Mouse (Mus musculus): ENCODE results near the gene Tcea2. TPM values are rescaled to one million over a fixed set of nuclear protein-coding genes. Genes with fewer than 3 reads are reported as not detected.

Gene Tcea2
- polyA plus RNA-seq, 1 experiment from 2014 or later = 19.7 TPM

- no peak overlapping the region for H3K27ac ChIP-seq (ENCODE audit: low read length)
- no peaks in the 10 kb centered on the region for H3K27me3 ChIP-seq (ENCODE audit: control insufficient read depth, insufficient read depth, low read depth, low read length)
- peaks cover 6% of the 10 kb centered on the region for H3K36me3 ChIP-seq (ENCODE audit: control insufficient read depth, insufficient read depth, low read length)
- H3K4me1 ChIP-seq (replicated peaks; ENCODE audit: control insufficient read depth, insufficient read depth, low read length) = peaks cover 11% of the 10 kb centered on the region
- peak overlapping the region; percentile 91; the same call in 1 of the 2 replicates for H3K4me2 ChIP-seq (ENCODE audit: low read depth, low read length)
- H3K4me3 ChIP-seq (ENCODE audit: low read length) = no peak overlapping the region; the same call in 1 of the 2 replicates
- H3K9ac ChIP-seq (ENCODE audit: low read length) = peak overlapping the region; percentile 82; the same call in 1 of the 2 replicates
- no peak for ATAC-seq (ENCODE audit: low read depth)
- 79% methylated on average over 3 of the region's 3 CpGs for WGBS
- H3K9me3 ChIP-seq (ENCODE audit: control insufficient read depth, low read length) = no peaks in the 10 kb centered on the region
These were observed 12.2 kb downstream of the Tcea2 start for GRCm38 (mm10) chr2:181692304-181692703.

GRCm38 (mm10) chr2:181693339-181694280 is 13.5 kb downstream of the Tcea2 start, which contains the start of gene Rgs19:
Gene Rgs19 (minus strand): TSS chr2:181693977.
- Histone ChIP-seq H3K9ac (ENCODE audit: low read length) (peak within 1 kb of the TSS; percentile 82), H3K9me3 (ENCODE audit: control insufficient read depth, low read length) (no peaks in the 10 kb centered on the region), H3K36me3 (ENCODE audit: control insufficient read depth, insufficient read depth, low read length) (peaks cover 3% of the 10 kb centered on the region; the same call in 1 of the 2 replicates), H3K27ac (ENCODE audit: low read length) (peak within 1 kb of the TSS; percentile 56), H3K4me1 (replicated peaks; ENCODE audit: control insufficient read depth, insufficient read depth, low read length) (peaks cover 11% of the 10 kb centered on the region), H3K4me3 (ENCODE audit: low read length) (peak within 1 kb of the TSS; percentile 74), H3K4me2 (ENCODE audit: low read depth, low read length) (peak within 1 kb of the TSS; percentile 91), H3K27me3 (ENCODE audit: control insufficient read depth, insufficient read depth, low read depth, low read length) (no peaks in the 10 kb centered on the region)
- peak; percentile 94 for ATAC-seq (ENCODE audit: low read depth)
- WGBS = under 1% methylated on average over 61 of the region's 75 CpGs

DNA sequence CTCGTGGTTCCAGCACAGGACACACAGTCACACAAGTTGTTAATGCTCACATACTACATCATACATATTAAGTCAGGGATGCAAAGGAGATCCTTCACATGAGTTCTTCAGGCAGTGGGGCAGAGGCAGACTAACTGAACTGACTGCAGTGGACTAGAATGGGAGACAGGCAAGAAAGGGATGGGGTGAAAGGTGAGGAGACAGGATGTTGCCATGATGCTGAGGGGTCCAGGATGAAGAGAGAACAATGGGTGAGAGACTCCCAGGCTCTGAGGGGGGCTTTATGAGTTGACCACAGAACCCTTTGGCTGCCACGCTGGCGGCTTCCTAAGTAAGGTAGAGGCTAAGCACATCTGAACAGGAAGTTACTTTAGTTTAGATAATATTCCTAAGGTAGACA is 14.5 kb downstream of the Tcea2 start:
- H3K4me1 ChIP-seq (replicated peaks; ENCODE audit: control insufficient read depth, insufficient read depth, low read length) = peaks cover 11% of the 10 kb centered on the region
- H3K4me2 ChIP-seq (ENCODE audit: low read depth, low read length) = peak overlapping the region; percentile 91
- no peak for ATAC-seq (ENCODE audit: low read depth)
- no peaks in the 10 kb centered on the region for H3K9me3 ChIP-seq (ENCODE audit: control insufficient read depth, low read length)
- no peak overlapping the region for H3K4me3 ChIP-seq (ENCODE audit: low read length)
- 87% methylated on average over 3 of the region's 3 CpGs for WGBS
- H3K27ac ChIP-seq (ENCODE audit: low read length) = no peak overlapping the region
- H3K36me3 ChIP-seq (ENCODE audit: control insufficient read depth, insufficient read depth, low read length) = no peaks in the 10 kb centered on the region
- no peaks in the 10 kb centered on the region for H3K27me3 ChIP-seq (ENCODE audit: control insufficient read depth, insufficient read depth, low read depth, low read length)
- H3K9ac ChIP-seq (ENCODE audit: low read length) = no peak overlapping the region

DNA sequence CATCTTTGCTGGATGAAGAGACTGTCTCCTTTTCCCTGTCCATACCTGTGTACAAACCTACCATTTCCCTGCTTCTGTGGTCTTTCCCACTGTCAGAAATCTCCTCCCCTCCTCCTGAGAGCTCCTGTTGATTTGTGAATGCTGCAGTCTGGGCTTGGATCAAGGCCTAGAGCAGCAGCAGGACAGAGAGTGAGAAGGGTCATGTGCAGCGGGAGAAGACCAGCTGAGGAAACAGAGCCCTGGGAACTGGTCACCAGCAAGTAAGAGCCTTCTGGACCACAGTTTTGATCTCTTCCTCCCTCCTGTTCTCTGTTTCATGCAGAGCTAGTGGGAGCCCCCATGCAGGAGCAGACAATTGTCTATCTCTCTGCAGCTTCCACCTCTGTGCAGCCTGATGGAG is 15.7 kb downstream of the Tcea2 start:
- Histone ChIP-seq H3K36me3 (ENCODE audit: control insufficient read depth, insufficient read depth, low read length) (no peaks in the 10 kb centered on the region), H3K9ac (ENCODE audit: low read length) (no peak overlapping the region), H3K27ac (ENCODE audit: low read length) (no peak overlapping the region), H3K27me3 (ENCODE audit: control insufficient read depth, insufficient read depth, low read depth, low read length) (no peaks in the 10 kb centered on the region), H3K4me3 (ENCODE audit: low read length) (no peak overlapping the region), H3K4me2 (ENCODE audit: low read depth, low read length) (no peak overlapping the region), H3K4me1 (replicated peaks; ENCODE audit: control insufficient read depth, insufficient read depth, low read length) (peaks cover 11% of the 10 kb centered on the region), H3K9me3 (ENCODE audit: control insufficient read depth, low read length) (no peaks in the 10 kb centered on the region)
- ATAC-seq (ENCODE audit: low read depth) = no peak
- WGBS = 54% methylated on average over 1 of the region's 1 CpGs

DNA sequence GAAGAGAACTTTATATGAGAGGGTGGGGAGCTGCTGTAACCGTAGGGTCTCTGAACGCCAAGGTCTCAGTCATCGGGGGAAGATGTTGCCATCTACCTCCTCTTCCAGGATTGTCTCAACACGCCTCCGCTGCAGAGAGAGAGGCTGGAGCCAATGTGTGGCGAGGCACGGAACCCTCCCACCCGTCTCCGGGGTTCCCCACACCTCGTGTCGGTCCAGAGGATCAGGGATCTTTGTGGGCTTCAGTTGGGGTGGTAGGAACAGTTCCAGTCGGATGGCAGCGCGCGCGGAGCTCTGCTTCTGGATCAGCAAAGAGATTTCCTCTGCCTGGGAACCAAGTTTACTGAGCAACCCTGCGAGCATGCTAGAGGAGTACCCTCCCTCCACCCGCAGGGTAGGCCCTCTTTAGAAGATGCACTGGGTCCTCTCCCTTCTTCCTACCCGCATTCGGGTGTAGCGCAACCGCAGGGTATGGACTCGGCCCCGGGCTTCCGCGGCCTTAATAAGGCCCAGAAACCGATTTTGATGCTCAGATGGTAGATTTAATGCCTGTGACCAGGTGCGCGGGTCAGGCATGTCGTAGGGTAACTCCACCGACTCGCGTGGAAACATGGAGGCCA is 16.8 kb downstream of the Tcea2 start:
- H3K9me3 ChIP-seq (ENCODE audit: control insufficient read depth, low read length) = no peaks in the 10 kb centered on the region
- H3K36me3 ChIP-seq (ENCODE audit: control insufficient read depth, insufficient read depth, low read length) = no peaks in the 10 kb centered on the region
- no peak overlapping the region for H3K9ac ChIP-seq (ENCODE audit: low read length)
- ATAC-seq (ENCODE audit: low read depth) = no peak
- 68% methylated on average over 33 of the region's 33 CpGs for WGBS
- H3K27me3 ChIP-seq (ENCODE audit: control insufficient read depth, insufficient read depth, low read depth, low read length) = no peaks in the 10 kb centered on the region
- H3K4me3 ChIP-seq (ENCODE audit: low read length) = no peak overlapping the region
- no peak overlapping the region for H3K4me2 ChIP-seq (ENCODE audit: low read depth, low read length)
- H3K27ac ChIP-seq (ENCODE audit: low read length) = no peak overlapping the region
- H3K4me1 ChIP-seq (replicated peaks; ENCODE audit: control insufficient read depth, insufficient read depth, low read length) = peaks cover 11% of the 10 kb centered on the region

DNA sequence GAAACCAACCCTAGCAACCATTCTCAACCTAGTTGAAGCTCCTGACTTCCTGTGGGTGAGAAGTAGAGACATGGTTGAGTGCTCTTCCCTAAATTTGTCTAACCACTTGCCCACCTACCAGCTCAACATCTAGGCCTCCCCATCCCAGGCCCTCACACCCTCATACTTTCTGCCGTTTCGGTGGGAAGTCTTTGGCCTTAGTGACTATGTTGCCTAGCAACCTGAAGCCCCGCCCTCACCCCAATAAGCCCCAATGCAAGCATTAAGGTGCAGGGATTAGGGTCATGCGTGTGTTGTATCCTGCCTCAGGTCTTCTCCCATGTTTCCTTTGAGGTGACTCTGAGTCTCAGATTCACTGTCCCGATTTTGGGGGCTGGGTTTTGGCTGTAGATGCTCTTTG is 18.1 kb downstream of the Tcea2 start, which contains the start of gene Lkaaear1:
Gene Lkaaear1, minus strand, starts transcription at position 202 of the 400 bp plus-strand sequence.
- no peak within 1 kb of the TSS for H3K4me3 ChIP-seq (ENCODE audit: low read length)
- ATAC-seq (ENCODE audit: low read depth) = no peak
- no peak within 1 kb of the TSS for H3K4me2 ChIP-seq (ENCODE audit: low read depth, low read length)
- no peak within 1 kb of the TSS for H3K27ac ChIP-seq (ENCODE audit: low read length)
- no peaks in the 10 kb centered on the region for H3K36me3 ChIP-seq (ENCODE audit: control insufficient read depth, insufficient read depth, low read length)
- no peaks in the 10 kb centered on the region; the same call in 1 of the 2 replicates for H3K4me1 ChIP-seq (replicated peaks; ENCODE audit: control insufficient read depth, insufficient read depth, low read length)
- WGBS = 47% methylated on average over 5 of the region's 5 CpGs
- H3K9ac ChIP-seq (ENCODE audit: low read length) = no peak within 1 kb of the TSS
- no peaks in the 10 kb centered on the region for H3K9me3 ChIP-seq (ENCODE audit: control insufficient read depth, low read length)
- H3K27me3 ChIP-seq (ENCODE audit: control insufficient read depth, insufficient read depth, low read depth, low read length) = no peaks in the 10 kb centered on the region

GRCm38 (mm10) chr2:181706668-181707067 is 26.6 kb downstream of the Tcea2 start:
- no peak overlapping the region for H3K4me2 ChIP-seq (ENCODE audit: low read depth, low read length)
- no peak overlapping the region for H3K27ac ChIP-seq (ENCODE audit: low read length)
- 25% methylated on average over 3 of the region's 4 CpGs for WGBS
- no peak overlapping the region for H3K9ac ChIP-seq (ENCODE audit: low read length)
- H3K36me3 ChIP-seq (ENCODE audit: control insufficient read depth, insufficient read depth, low read length) = no peaks in the 10 kb centered on the region
- no peaks in the 10 kb centered on the region for H3K4me1 ChIP-seq (replicated peaks; ENCODE audit: control insufficient read depth, insufficient read depth, low read length)
- no peaks in the 10 kb centered on the region for H3K27me3 ChIP-seq (ENCODE audit: control insufficient read depth, insufficient read depth, low read depth, low read length)
- H3K9me3 ChIP-seq (ENCODE audit: control insufficient read depth, low read length) = no peaks in the 10 kb centered on the region
- no peak for ATAC-seq (ENCODE audit: low read depth)
- no peak overlapping the region for H3K4me3 ChIP-seq (ENCODE audit: low read length)

- Histone ChIP-seq H3K4me2 (ENCODE audit: low read depth, low read length) (no peak overlapping the region), H3K27me3 (ENCODE audit: control insufficient read depth, insufficient read depth, low read depth, low read length) (no peaks in the 10 kb centered on the region), H3K4me3 (ENCODE audit: low read length) (no peak overlapping the region), H3K4me1 (replicated peaks; ENCODE audit: control insufficient read depth, insufficient read depth, low read length) (peaks cover 3% of the 10 kb centered on the region), H3K27ac (ENCODE audit: low read length) (no peak overlapping the region), H3K36me3 (ENCODE audit: control insufficient read depth, insufficient read depth, low read length) (no peaks in the 10 kb centered on the region), H3K9me3 (ENCODE audit: control insufficient read depth, low read length) (no peaks in the 10 kb centered on the region), H3K9ac (ENCODE audit: low read length) (no peak overlapping the region)
- WGBS = 80% methylated on average over 1 of the region's 1 CpGs
- no peak for ATAC-seq (ENCODE audit: low read depth)
These were observed 33.6 kb downstream of the Tcea2 start for GRCm38 (mm10) chr2:181713749-181714148.

GRCm38 (mm10) chr2:181714903-181715326 is 34.8 kb downstream of the Tcea2 start, which contains the start of gene Oprl1:
Gene Oprl1 (plus strand): TSS chr2:181715016.
- Histone ChIP-seq H3K9me3 (ENCODE audit: control insufficient read depth, low read length) (no peaks in the 10 kb centered on the region), H3K4me1 (replicated peaks; ENCODE audit: control insufficient read depth, insufficient read depth, low read length) (peaks cover 3% of the 10 kb centered on the region), H3K27me3 (ENCODE audit: control insufficient read depth, insufficient read depth, low read depth, low read length) (no peaks in the 10 kb centered on the region), H3K27ac (ENCODE audit: low read length) (no peak within 1 kb of the TSS), H3K9ac (ENCODE audit: low read length) (peak within 1 kb of the TSS; percentile 15; the same call in 1 of the 2 replicates), H3K4me2 (ENCODE audit: low read depth, low read length) (peak within 1 kb of the TSS; percentile 32), H3K36me3 (ENCODE audit: control insufficient read depth, insufficient read depth, low read length) (no peaks in the 10 kb centered on the region), H3K4me3 (ENCODE audit: low read length) (no peak within 1 kb of the TSS; the same call in 1 of the 2 replicates)
- no peak for ATAC-seq (ENCODE audit: low read depth)
- 3% methylated on average over 7 of the region's 7 CpGs for WGBS
